Mouse (Mus musculus): ENCODE data around the gene Adam17. TPM values are rescaled to one million over a fixed set of nuclear protein-coding genes. Genes with fewer than 3 reads are reported as not detected.

The Adam17 gene
- polyA plus RNA-seq, 2 experiments: 34.7 to 40.7 TPM

GRCm38 (mm10) chr12:21416506-21416905 lies 43.1 kb upstream of the Adam17 start:
- no peak for ATAC-seq (ENCODE audit: low FRiP score, low read depth)
- H3K27ac ChIP-seq (replicated peaks; ENCODE audit: low read depth, low read length): peak overlapping the region; percentile 50; the same call in 1 of the 2 replicates
- no peak for DNase-seq (ENCODE audit: low spot score)

GRCm38 (mm10) chr12:21410620-21411019 lies 37.2 kb upstream of the Adam17 start:
- TF ChIP-seq POLR2A (IDR thresholded peaks at IDR 0.05; ENCODE audit: borderline replicate concordance, extremely low read depth, insufficient read depth, insufficient read length): no peak
- Histone ChIP-seq H3K27me3 (ENCODE audit: control insufficient read depth, insufficient read depth, low read length) (no peaks in the 10 kb centered on the region), H3K4me1 (ENCODE audit: control insufficient read depth, insufficient read depth, low read length) (peaks cover 9% of the 10 kb centered on the region; the same call in 1 of the 2 replicates), H3K4me3 (replicated peaks; ENCODE audit: low read length) (no peak overlapping the region), H3K9ac (ENCODE audit: low read depth, low read length, severe bottlenecking) (no peak overlapping the region), H3K27ac (replicated peaks; ENCODE audit: low read depth, low read length) (no peak overlapping the region), H3K9me3 (ENCODE audit: control insufficient read depth, low read length) (peaks cover 41% of the 10 kb centered on the region), H3K36me3 (ENCODE audit: control insufficient read depth, insufficient read depth, low read length) (peaks cover 81% of the 10 kb centered on the region), H3K4me2 (replicated peaks; ENCODE audit: low read depth, low read length, severe bottlenecking) (no peak overlapping the region)
- 92% methylated on average over 2 of the region's 2 CpGs for WGBS
- DNase-seq (ENCODE audit: low spot score): no peak
- no peak for ATAC-seq (ENCODE audit: low FRiP score, low read depth)

More at GRCm38 (mm10) chr12:21416506-21416905, 43.1 kb upstream of the Adam17 start:
- H3K27me3 ChIP-seq (ENCODE audit: control insufficient read depth, insufficient read depth, low read length): no peaks in the 10 kb centered on the region
- peak overlapping the region; percentile 78 for H3K4me3 ChIP-seq (replicated peaks; ENCODE audit: low read length)
- TF ChIP-seq POLR2A (IDR thresholded peaks at IDR 0.05; ENCODE audit: borderline replicate concordance, extremely low read depth, insufficient read depth, insufficient read length): no peak
- H3K4me2 ChIP-seq (replicated peaks; ENCODE audit: low read depth, low read length, severe bottlenecking): peak overlapping the region; percentile 69
- peaks cover 17% of the 10 kb centered on the region for H3K9me3 ChIP-seq (ENCODE audit: control insufficient read depth, low read length)
- H3K9ac ChIP-seq (ENCODE audit: low read depth, low read length, severe bottlenecking): peak overlapping the region; percentile 97
- H3K36me3 ChIP-seq (ENCODE audit: control insufficient read depth, insufficient read depth, low read length): peaks cover 37% of the 10 kb centered on the region
- H3K4me1 ChIP-seq (ENCODE audit: control insufficient read depth, insufficient read depth, low read length): peaks cover 9% of the 10 kb centered on the region; the same call in 1 of the 2 replicates
- WGBS: 1% methylated on average over 13 of the region's 15 CpGs

- Histone ChIP-seq H3K27ac (replicated peaks; ENCODE audit: low read depth, low read length) (no peak overlapping the region), H3K9me3 (ENCODE audit: control insufficient read depth, low read length) (peaks cover 41% of the 10 kb centered on the region), H3K27me3 (ENCODE audit: control insufficient read depth, insufficient read depth, low read length) (no peaks in the 10 kb centered on the region), H3K4me1 (ENCODE audit: control insufficient read depth, insufficient read depth, low read length) (0 out of 2 replicates have a peak, but pooled peaks cover under 1% of the 10 kb centered on the region), H3K4me3 (replicated peaks; ENCODE audit: low read length) (no peak overlapping the region), H3K4me2 (replicated peaks; ENCODE audit: low read depth, low read length, severe bottlenecking) (no peak overlapping the region), H3K9ac (ENCODE audit: low read depth, low read length, severe bottlenecking) (no peak overlapping the region), H3K36me3 (ENCODE audit: control insufficient read depth, insufficient read depth, low read length) (peaks cover 81% of the 10 kb centered on the region)
- no peak for TF ChIP-seq POLR2A (IDR thresholded peaks at IDR 0.05; ENCODE audit: borderline replicate concordance, extremely low read depth, insufficient read depth, insufficient read length)
- WGBS: 96% methylated on average over 3 of the region's 3 CpGs
- DNase-seq (ENCODE audit: low spot score) (no peak), ATAC-seq (ENCODE audit: low FRiP score, low read depth) (no peak)
These were observed 36.2 kb upstream of the Adam17 start for GRCm38 (mm10) chr12:21409651-21410050.

GRCm38 (mm10) chr12:21408789-21409367 lies 35.4 kb upstream of the Adam17 start:
- H3K36me3 ChIP-seq (ENCODE audit: control insufficient read depth, insufficient read depth, low read length): peaks cover 75% of the 10 kb centered on the region

GRCm38 (mm10) chr12:21402771-21403170 lies 29.3 kb upstream of the Adam17 start:
- ATAC-seq (ENCODE audit: low FRiP score, low read depth) (no peak), DNase-seq (ENCODE audit: low spot score) (no peak)
- Histone ChIP-seq H3K27ac (replicated peaks; ENCODE audit: low read depth, low read length) (no peak overlapping the region), H3K27me3 (ENCODE audit: control insufficient read depth, insufficient read depth, low read length) (no peaks in the 10 kb centered on the region), H3K4me3 (replicated peaks; ENCODE audit: low read length) (no peak overlapping the region), H3K9me3 (ENCODE audit: control insufficient read depth, low read length) (peaks cover 4% of the 10 kb centered on the region; the same call in 1 of the 2 replicates), H3K4me2 (replicated peaks; ENCODE audit: low read depth, low read length, severe bottlenecking) (no peak overlapping the region), H3K36me3 (ENCODE audit: control insufficient read depth, insufficient read depth, low read length) (peaks cover 37% of the 10 kb centered on the region), H3K9ac (ENCODE audit: low read depth, low read length, severe bottlenecking) (no peak overlapping the region), H3K4me1 (ENCODE audit: control insufficient read depth, insufficient read depth, low read length) (no peaks in the 10 kb centered on the region)
- no peak for TF ChIP-seq POLR2A (IDR thresholded peaks at IDR 0.05; ENCODE audit: borderline replicate concordance, extremely low read depth, insufficient read depth, insufficient read length)
- WGBS: 98% methylated on average over 5 of the region's 5 CpGs

More at GRCm38 (mm10) chr12:21408789-21409367, 35.4 kb upstream of the Adam17 start:
- Histone ChIP-seq H3K4me3 (replicated peaks; ENCODE audit: low read length) (no peak overlapping the region), H3K4me1 (ENCODE audit: control insufficient read depth, insufficient read depth, low read length) (no peaks in the 10 kb centered on the region), H3K27ac (replicated peaks; ENCODE audit: low read depth, low read length) (no peak overlapping the region), H3K9ac (ENCODE audit: low read depth, low read length, severe bottlenecking) (no peak overlapping the region), H3K4me2 (replicated peaks; ENCODE audit: low read depth, low read length, severe bottlenecking) (no peak overlapping the region), H3K27me3 (ENCODE audit: control insufficient read depth, insufficient read depth, low read length) (no peaks in the 10 kb centered on the region), H3K9me3 (ENCODE audit: control insufficient read depth, low read length) (peaks cover 35% of the 10 kb centered on the region)
- WGBS: 95% methylated on average over 2 of the region's 2 CpGs
- ATAC-seq (ENCODE audit: low FRiP score, low read depth): no peak
- no peak for DNase-seq (ENCODE audit: low spot score)
- TF ChIP-seq POLR2A (IDR thresholded peaks at IDR 0.05; ENCODE audit: borderline replicate concordance, extremely low read depth, insufficient read depth, insufficient read length): no peak

All from limb, embryonic 14.5 days (tissue).